15 mouse cellular contexts compared by ENCODE assay signal in genomic region chr11:53306965-53307364, GRCm38 (mm10). TPM values are rescaled to one million over a fixed set of nuclear protein-coding genes. Genes with fewer than 3 reads are reported as not detected.
A peak's percentile ranks its signal among the peaks of the same experiment; 100 is the strongest.
DNase-seq lines count a peak whose midpoint lies in the region; ATAC-seq and TF ChIP-seq lines count a peak whose summit lies in the region.
"Had no signal": no experiment of that assay in that cellular context is flagged by ENCODE, and none has a peak within 500 bp of the region (broad histone marks: within the 10 kb centered on the region; RNA-seq: fewer than 3 reads in every experiment).

No protein-coding gene starts in this region.

- no peak for DNase-seq in gastrocnemius, adult 2 months
- DNase-seq in gastrocnemius, postnatal 14 days = no peak
- peak; percentile 61 for DNase-seq in kidney, postnatal 0 days (ENCODE audit: low spot score)
- peak; percentile 51 for DNase-seq in MEL-GATA-1-ER (ENCODE audit: extremely low read depth, low read depth)
- no peak for DNase-seq in adrenal gland, adult 2 months
- DNase-seq: cerebellum, postnatal 36 days had no signal

- H3K4me2 ChIP-seq in kidney, postnatal 0 days (ENCODE audit: low read length) = no peak overlapping the region
- H3K4me2 ChIP-seq in kidney, embryonic 14.5 days (replicated peaks; ENCODE audit: low read depth, low read length) = no peak overlapping the region
- no peak overlapping the region for H3K4me2 ChIP-seq in lung, embryonic 16.5 days (ENCODE audit: low read depth, low read length)
- H3K4me2 ChIP-seq in midbrain, embryonic 13.5 days (replicated peaks) = no peak overlapping the region
- H3K4me2 ChIP-seq: heart, embryonic 11.5 days; liver, embryonic 12.5 days had no signal

- no peak overlapping the region for H3K9ac ChIP-seq in kidney, postnatal 0 days (ENCODE audit: low read depth, low read length)
- H3K9ac ChIP-seq in kidney, embryonic 14.5 days (ENCODE audit: low read depth, low read length) = no peak overlapping the region
- H3K9ac ChIP-seq in lung, embryonic 16.5 days (ENCODE audit: low read length) = no peak overlapping the region
- H3K9ac ChIP-seq in midbrain, embryonic 13.5 days (replicated peaks) = no peak overlapping the region
- H3K9ac ChIP-seq: liver, embryonic 12.5 days had no signal

- intact Hi-C loops in gastrocnemius, adult 2 months (cut with DNase I) = no loop called here
- intact Hi-C loops in gastrocnemius, postnatal 14 days (cut with DNase I; ENCODE audit: low total_unique reads) = no loop called here

- H3K27me3 ChIP-seq in kidney, postnatal 0 days (ENCODE audit: insufficient read depth, low read length) = no peaks in the 10 kb centered on the region
- no peaks in the 10 kb centered on the region for H3K27me3 ChIP-seq in kidney, embryonic 14.5 days (ENCODE audit: control insufficient read depth, insufficient read depth, low read length)
- no peaks in the 10 kb centered on the region for H3K27me3 ChIP-seq in lung, embryonic 16.5 days (ENCODE audit: control insufficient read depth, insufficient read depth, low read depth, low read length)
- no peaks in the 10 kb centered on the region for H3K27me3 ChIP-seq in midbrain, embryonic 13.5 days
- H3K27me3 ChIP-seq: liver, embryonic 12.5 days had no signal

- peak overlapping the region; percentile 95 for H3K27ac ChIP-seq in gastrocnemius, adult 2 months
- H3K27ac ChIP-seq in kidney, postnatal 0 days = no peak overlapping the region
- H3K27ac ChIP-seq in kidney, embryonic 14.5 days (ENCODE audit: low read depth, low read length) = no peak overlapping the region; the same call in 1 of the 2 replicates
- peak overlapping the region; percentile 96 for H3K27ac ChIP-seq in lung, embryonic 16.5 days (ENCODE audit: low read length)
- H3K27ac ChIP-seq in midbrain, embryonic 13.5 days = no peak overlapping the region
- H3K27ac ChIP-seq: hindbrain, postnatal 0 days; liver, embryonic 12.5 days had no signal

- ATAC-seq in kidney, postnatal 0 days (replicated peaks; ENCODE audit: low FRiP score, low read depth) = no peak
- no peak for ATAC-seq in kidney, embryonic 14.5 days (ENCODE audit: low FRiP score, low TSS enrichment)
- ATAC-seq in lung, embryonic 16.5 days (ENCODE audit: low read depth) = no peak; the same call in 1 of the 2 replicates
- ATAC-seq in midbrain, embryonic 13.5 days = no peak
- ATAC-seq: hindbrain, postnatal 0 days; liver, embryonic 12.5 days had no signal

- no peaks in the 10 kb centered on the region for H3K9me3 ChIP-seq in kidney, postnatal 0 days (replicated peaks; ENCODE audit: low read length)
- H3K9me3 ChIP-seq in kidney, embryonic 14.5 days (ENCODE audit: control insufficient read depth, low read length) = no peaks in the 10 kb centered on the region
- no peaks in the 10 kb centered on the region for H3K9me3 ChIP-seq in lung, embryonic 16.5 days (ENCODE audit: control insufficient read depth, low read length)
- H3K9me3 ChIP-seq in midbrain, embryonic 13.5 days = no peaks in the 10 kb centered on the region
- H3K9me3 ChIP-seq: G1E; liver, embryonic 12.5 days had no signal

- no peak overlapping the region for H3K4me3 ChIP-seq in gastrocnemius, adult 2 months
- no peak overlapping the region for H3K4me3 ChIP-seq in kidney, postnatal 0 days (replicated peaks; ENCODE audit: low read depth, low read length)
- no peak overlapping the region for H3K4me3 ChIP-seq in kidney, embryonic 14.5 days (ENCODE audit: low read length)
- H3K4me3 ChIP-seq in lung, embryonic 16.5 days (ENCODE audit: low read length) = no peak overlapping the region
- no peak overlapping the region for H3K4me3 ChIP-seq in midbrain, embryonic 13.5 days (replicated peaks)
- H3K4me3 ChIP-seq: erythroblast, embryonic 14.5 days; layer of hippocampus, adult 2 months; liver, embryonic 12.5 days had no signal

- WGBS in kidney, postnatal 0 days = 61% methylated on average over 2 of the region's 2 CpGs
- 78% methylated on average over 2 of the region's 2 CpGs for WGBS in kidney, embryonic 14.5 days
- WGBS in lung, embryonic 16.5 days = 21% methylated on average over 2 of the region's 2 CpGs
- WGBS in midbrain, embryonic 13.5 days = 90% methylated on average over 2 of the region's 2 CpGs

- peaks cover 8% of the 10 kb centered on the region for H3K4me1 ChIP-seq in kidney, postnatal 0 days (replicated peaks; ENCODE audit: insufficient read depth, low read length)
- H3K4me1 ChIP-seq in kidney, embryonic 14.5 days (ENCODE audit: control insufficient read depth, insufficient read depth, low read length) = peaks cover 10% of the 10 kb centered on the region; the same call in 1 of the 2 replicates
- H3K4me1 ChIP-seq in lung, embryonic 16.5 days (replicated peaks; ENCODE audit: control insufficient read depth, insufficient read depth, low read length) = peaks cover 18% of the 10 kb centered on the region
- no peaks in the 10 kb centered on the region for H3K4me1 ChIP-seq in midbrain, embryonic 13.5 days (replicated peaks)

- no peaks in the 10 kb centered on the region for H3K36me3 ChIP-seq in kidney, postnatal 0 days (ENCODE audit: insufficient read depth, low read length)
- no peaks in the 10 kb centered on the region for H3K36me3 ChIP-seq in kidney, embryonic 14.5 days (ENCODE audit: control insufficient read depth, insufficient read depth, low read length)
- no peaks in the 10 kb centered on the region for H3K36me3 ChIP-seq in lung, embryonic 16.5 days (ENCODE audit: control insufficient read depth, insufficient read depth, low read length)
- no peaks in the 10 kb centered on the region for H3K36me3 ChIP-seq in midbrain, embryonic 13.5 days
- H3K36me3 ChIP-seq: G1E; liver, embryonic 12.5 days had no signal

- TF ChIP-seq CTCF in gastrocnemius, adult 2 months (IDR thresholded peaks at IDR 0.05) = no peak
- TF ChIP-seq CTCF in kidney, postnatal 0 days (IDR thresholded peaks at IDR 0.05; ENCODE audit: low read depth) = no peak

RNA-seq across cellular contexts. Expression of gene Hspa4, which starts 6.7 kb away (rescaled TPM):
- 100 to 1,000 TPM in 1 of 2 experiments, 10 to 100 TPM in 1; 80.2 to 106 TPM for total RNA-seq in gastrocnemius, adult 2 months (2021)
- total RNA-seq in gastrocnemius, postnatal 14 days (2021) = 100 to 1,000 TPM in 1 of 2 experiments, 10 to 100 TPM in 1; 94.8 to 113 TPM
- polyA plus RNA-seq in kidney, postnatal 0 days (2015; fragmentation: Nextera tagmentation; extraction: Ambion mirVana) = 79.8 and 84.5 TPM in 2 replicates
- 78.2 and 110 TPM in 2 replicates for polyA plus RNA-seq in kidney, embryonic 14.5 days (2014; fragmentation: Nextera tagmentation; extraction: Ambion mirVana)
- polyA plus RNA-seq in lung, embryonic 16.5 days (2015; fragmentation: Nextera tagmentation; extraction: Ambion mirVana) = 68.9 and 70.2 TPM in 2 replicates
- total RNA-seq in adrenal gland, adult 2 months (2021) = 100 to 1,000 TPM; 194 to 257 TPM
- 54.0 and 57.0 TPM in 2 replicates for polyA plus RNA-seq in adrenal gland, adult 2 months (2012; rRNA removed)
- 57.0 and 58.7 TPM in 2 replicates for polyA plus RNA-seq in midbrain, embryonic 13.5 days (2015; fragmentation: Nextera tagmentation; extraction: Ambion mirVana)

RNA-seq across cellular contexts. Expression of gene Zcchc10, which starts 17.5 kb away (rescaled TPM):
- 1 to 10 TPM; 5.5 to 9.4 TPM for total RNA-seq in gastrocnemius, adult 2 months (2021)
- 1 to 10 TPM; 7.4 to 8.7 TPM for total RNA-seq in gastrocnemius, postnatal 14 days (2021)
- polyA plus RNA-seq in kidney, postnatal 0 days (2015; fragmentation: Nextera tagmentation; extraction: Ambion mirVana) = 21.1 and 25.3 TPM in 2 replicates
- 32.4 and 40.9 TPM in 2 replicates for polyA plus RNA-seq in kidney, embryonic 14.5 days (2014; fragmentation: Nextera tagmentation; extraction: Ambion mirVana)
- 21.9 and 23.2 TPM in 2 replicates for polyA plus RNA-seq in lung, embryonic 16.5 days (2015; fragmentation: Nextera tagmentation; extraction: Ambion mirVana)
- 10 to 100 TPM in 1 of 2 experiments, 1 to 10 TPM in 1; 8.8 to 10.1 TPM for total RNA-seq in adrenal gland, adult 2 months (2021)
- 7.1 and 7.6 TPM in 2 replicates for polyA plus RNA-seq in adrenal gland, adult 2 months (2012; rRNA removed)
- 17.0 and 17.6 TPM in 2 replicates for polyA plus RNA-seq in midbrain, embryonic 13.5 days (2015; fragmentation: Nextera tagmentation; extraction: Ambion mirVana)

RNA-seq across cellular contexts. Expression of gene Aff4, which starts 43.7 kb away (rescaled TPM):
- 100 to 1,000 TPM in 1 of 2 experiments, 10 to 100 TPM in 1; 99.7 to 107 TPM for total RNA-seq in gastrocnemius, adult 2 months (2021)
- 10 to 100 TPM; 82.6 to 94.5 TPM for total RNA-seq in gastrocnemius, postnatal 14 days (2021)
- 33.9 and 34.5 TPM in 2 replicates for polyA plus RNA-seq in kidney, postnatal 0 days (2015; fragmentation: Nextera tagmentation; extraction: Ambion mirVana)
- polyA plus RNA-seq in kidney, embryonic 14.5 days (2014; fragmentation: Nextera tagmentation; extraction: Ambion mirVana) = 46.1 and 80.4 TPM in 2 replicates
- 24.1 and 30.9 TPM in 2 replicates for polyA plus RNA-seq in lung, embryonic 16.5 days (2015; fragmentation: Nextera tagmentation; extraction: Ambion mirVana)
- 100 to 1,000 TPM; 145 to 306 TPM for total RNA-seq in adrenal gland, adult 2 months (2021)
- 6.3 and 8.7 TPM in 2 replicates for polyA plus RNA-seq in adrenal gland, adult 2 months (2012; rRNA removed)
- polyA plus RNA-seq in midbrain, embryonic 13.5 days (2015; fragmentation: Nextera tagmentation; extraction: Ambion mirVana) = 66.4 and 81.6 TPM in 2 replicates

Comparison
In these comparisons a context has a peak if more than half of its experiments do, and no peak if none do; other contexts are left out.
1. DNase-seq: peak in kidney, postnatal 0 days (single experiment) and MEL-GATA-1-ER (single experiment); none in gastrocnemius, adult 2 months (single experiment), gastrocnemius, postnatal 14 days (single experiment) and adrenal gland, adult 2 months (single experiment).
2. H3K27ac ChIP-seq: peak in gastrocnemius, adult 2 months (single experiment) and lung, embryonic 16.5 days (single experiment); none in kidney, postnatal 0 days (single experiment), kidney, embryonic 14.5 days (single experiment) and midbrain, embryonic 13.5 days (single experiment).